Mouse (Mus musculus) layer of hippocampus, adult 9-11 months (tissue): ENCODE results near the gene Fzd10.

Source experiments
- DNase-seq: peaks from one replicate; pipeline ENCODE4 v3.0.0; 2022

Gene Fzd10

GRCm38 (mm10) chr5:128600072-128601021 lies at the start of gene Fzd10:
TSS of gene Fzd10 (plus strand) at chr5:128600844.
- DNase-seq = no peak

- no peak for DNase-seq
Observed at GRCm38 (mm10) chr5:128551448-128551847, 49.2 kb upstream of the Fzd10 start.

- DNase-seq = no peak
Observed at GRCm38 (mm10) chr5:128552136-128552890, 48.3 kb upstream of the Fzd10 start.

GRCm38 (mm10) chr5:128558126-128558525 lies 42.5 kb upstream of the Fzd10 start:
- DNase-seq = no peak

- no peak for DNase-seq
Observed at GRCm38 (mm10) chr5:128567313-128567712, 33.3 kb upstream of the Fzd10 start.

- no peak for DNase-seq
Observed at GRCm38 (mm10) chr5:128568970-128569369, 31.7 kb upstream of the Fzd10 start.

- DNase-seq = no peak
Observed at GRCm38 (mm10) chr5:128570091-128570490, 30.6 kb upstream of the Fzd10 start.

- DNase-seq = no peak
Observed at GRCm38 (mm10) chr5:128570848-128571247, 29.8 kb upstream of the Fzd10 start.

GRCm38 (mm10) chr5:128571706-128572105 lies 28.9 kb upstream of the Fzd10 start:
- no peak for DNase-seq

GRCm38 (mm10) chr5:128575997-128576579 lies 24.6 kb upstream of the Fzd10 start:
- peak; percentile 35 for DNase-seq

GRCm38 (mm10) chr5:128579047-128579650 lies 21.5 kb upstream of the Fzd10 start:
- no peak for DNase-seq

- no peak for DNase-seq
Observed at GRCm38 (mm10) chr5:128580931-128581330, 19.7 kb upstream of the Fzd10 start.

- DNase-seq = no peak
Observed at GRCm38 (mm10) chr5:128581516-128581921, 19.1 kb upstream of the Fzd10 start.

- no peak for DNase-seq
Observed at GRCm38 (mm10) chr5:128589231-128589630, 11.4 kb upstream of the Fzd10 start.

- DNase-seq = no peak
Observed at GRCm38 (mm10) chr5:128593446-128593845, 7.2 kb upstream of the Fzd10 start.

GRCm38 (mm10) chr5:128596813-128597212 lies 3.8 kb upstream of the Fzd10 start:
- no peak for DNase-seq

- DNase-seq = no peak
Observed at GRCm38 (mm10) chr5:128597381-128597780, 3.3 kb upstream of the Fzd10 start.

- DNase-seq = no peak
Observed at GRCm38 (mm10) chr5:128598191-128598720, 2.4 kb upstream of the Fzd10 start.

- DNase-seq = no peak
Observed at GRCm38 (mm10) chr5:128598760-128599364, 1.8 kb upstream of the Fzd10 start.

GRCm38 (mm10) chr5:128599365-128600071 lies 1.1 kb upstream of the Fzd10 start:
- DNase-seq = no peak
